Mouse (Mus musculus): ENCODE results near the gene Gif. TPM values are rescaled to one million over a fixed set of nuclear protein-coding genes. Genes with fewer than 3 reads are reported as not detected.
A peak's percentile ranks its signal among the peaks of the same experiment; 100 is the strongest.

Gene Gif
- polyA plus RNA-seq, 1 experiment from 2014 or later, result 4.0 TPM

DNA sequence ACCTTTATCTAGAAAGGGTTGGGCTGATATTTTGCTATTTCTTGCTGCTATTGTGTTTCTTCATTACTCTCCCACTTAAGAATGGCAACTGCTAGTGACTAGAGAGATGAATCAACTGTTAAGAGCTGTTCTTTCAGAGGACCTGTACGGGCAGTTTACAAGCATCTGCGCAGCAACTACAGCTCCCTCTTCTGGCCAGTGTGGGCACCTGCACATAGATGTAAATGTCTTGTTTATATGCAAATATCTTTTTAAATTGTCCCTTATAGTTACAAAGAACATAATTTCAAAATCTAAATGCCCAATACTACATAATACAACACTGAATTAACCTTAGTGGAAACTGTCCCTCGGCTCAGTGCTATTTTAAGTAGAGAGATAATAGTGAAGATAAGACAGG is 20.8 kb downstream of the Gif start:
- Histone ChIP-seq H3K4me2 (no peak overlapping the region), H3K9ac (no peak overlapping the region), H3K4me3 (replicated peaks) (no peak overlapping the region), H3K27me3 (replicated peaks) (no peaks in the 10 kb centered on the region), H3K4me1 (no peaks in the 10 kb centered on the region; the same call in 1 of the 2 replicates), H3K27ac (no peak overlapping the region), H3K9me3 (no peaks in the 10 kb centered on the region), H3K36me3 (no peaks in the 10 kb centered on the region)
- no peak for ATAC-seq (ENCODE audit: insufficient read depth, low FRiP score, low read depth)
- WGBS, result 7% methylated on average over 3 of the region's 3 CpGs

- Histone ChIP-seq H3K4me1 (no peaks in the 10 kb centered on the region; the same call in 1 of the 2 replicates), H3K9me3 (no peaks in the 10 kb centered on the region), H3K27me3 (replicated peaks) (no peaks in the 10 kb centered on the region), H3K36me3 (peaks cover 5% of the 10 kb centered on the region; the same call in 1 of the 2 replicates), H3K4me2 (peak overlapping the region; percentile 76), H3K27ac (no peak overlapping the region), H3K4me3 (replicated peaks) (peak overlapping the region; percentile 64), H3K9ac (no peak overlapping the region)
- 0 out of 2 replicates have a peak, but pooled peaks have one; percentile 5 for ATAC-seq (ENCODE audit: insufficient read depth, low FRiP score, low read depth)
- WGBS, result 86% methylated on average over 5 of the region's 5 CpGs
These were observed 22.0 kb downstream of the Gif start for GRCm38 (mm10) chr19:11769257-11769920.

DNA sequence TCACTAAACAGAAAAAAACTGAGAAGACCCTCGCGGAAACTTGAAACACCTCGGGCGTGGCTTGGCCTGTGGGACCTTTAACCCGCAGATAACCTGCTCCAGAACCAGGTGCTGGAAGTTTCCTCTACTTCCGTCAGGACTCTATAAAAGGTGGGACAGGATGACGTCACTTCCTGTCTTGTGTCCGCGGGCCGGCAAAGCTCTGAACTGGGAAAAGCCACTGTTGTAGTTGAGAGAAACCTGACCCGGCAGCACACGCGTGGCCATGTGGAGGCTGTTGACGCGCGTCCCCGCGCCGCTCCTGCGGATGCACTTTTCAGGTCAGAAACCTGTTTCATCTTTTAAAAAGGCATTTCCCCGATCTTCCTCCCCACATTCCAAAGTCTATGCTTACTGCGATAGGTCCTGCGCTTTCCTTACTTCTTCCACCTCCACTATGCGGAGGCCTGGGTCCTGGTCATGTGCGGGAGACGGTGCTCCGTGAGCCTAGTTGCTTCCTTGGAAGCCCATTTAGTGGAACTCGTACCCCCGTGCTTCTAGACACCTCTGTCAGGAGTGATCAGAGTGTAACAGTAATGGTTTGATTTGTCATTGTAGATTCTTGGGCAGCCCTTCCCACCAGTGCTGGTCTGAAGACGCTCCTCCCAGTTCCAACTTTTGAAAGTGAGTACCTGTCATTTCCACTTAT is 23.0 kb downstream of the Gif start, which contains the start of gene Mrpl16:
Gene Mrpl16, plus strand, starts transcription at position 187 of the 688 bp plus-strand sequence.
- peak within 1 kb of the TSS; percentile 76 for H3K4me2 ChIP-seq
- peak within 1 kb of the TSS; percentile 73; the same call in 1 of the 2 replicates for H3K27ac ChIP-seq
- peaks cover 10% of the 10 kb centered on the region; the same call in 1 of the 2 replicates for H3K36me3 ChIP-seq
- ATAC-seq (ENCODE audit: insufficient read depth, low FRiP score, low read depth), result peak; percentile 92
- H3K9me3 ChIP-seq, result no peaks in the 10 kb centered on the region
- H3K27me3 ChIP-seq (replicated peaks), result no peaks in the 10 kb centered on the region
- peak within 1 kb of the TSS; percentile 49 for H3K9ac ChIP-seq
- H3K4me3 ChIP-seq (replicated peaks), result peak within 1 kb of the TSS; percentile 64
- WGBS, result under 1% methylated on average over 30 of the region's 30 CpGs
- H3K4me1 ChIP-seq, result no peaks in the 10 kb centered on the region; the same call in 1 of the 2 replicates

DNA sequence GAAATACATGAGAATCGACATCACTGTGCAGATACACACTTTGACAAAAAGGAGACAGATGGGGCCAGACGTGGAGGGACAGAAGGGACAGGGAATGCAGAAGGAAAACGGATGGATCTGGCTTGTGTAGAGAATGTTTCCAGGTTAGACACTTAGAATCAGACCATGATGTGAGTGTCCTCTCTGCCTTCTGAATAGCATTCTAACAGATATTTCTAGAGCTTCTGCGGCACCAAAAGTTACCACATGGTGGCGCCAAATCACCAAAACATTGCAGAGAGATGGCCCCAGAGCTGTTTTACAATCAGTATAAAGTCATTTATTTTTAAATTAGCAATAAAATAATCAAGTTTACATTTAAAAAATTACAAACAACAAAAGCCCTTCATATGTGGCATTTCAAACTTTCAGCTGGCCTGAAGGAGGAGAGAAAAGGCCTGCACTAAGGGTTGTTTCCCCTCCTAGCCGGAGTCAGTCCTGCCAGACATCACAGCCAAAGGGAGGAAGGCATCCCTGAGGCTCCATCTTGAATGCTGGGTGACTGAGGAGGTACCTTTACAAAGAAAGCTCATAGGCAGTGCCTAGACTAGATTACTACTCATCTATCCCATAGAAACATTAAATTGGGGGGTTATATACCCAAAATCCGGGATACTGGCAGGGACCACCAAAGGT is 30.0 kb downstream of the Gif start:
- no peaks in the 10 kb centered on the region for H3K9me3 ChIP-seq
- WGBS, result 61% methylated on average over 7 of the region's 7 CpGs
- H3K27ac ChIP-seq, result no peak overlapping the region
- ATAC-seq (ENCODE audit: insufficient read depth, low FRiP score, low read depth), result no peak
- peaks cover 13% of the 10 kb centered on the region; the same call in 1 of the 2 replicates for H3K36me3 ChIP-seq
- H3K4me2 ChIP-seq, result no peak overlapping the region
- no peak overlapping the region for H3K9ac ChIP-seq
- no peaks in the 10 kb centered on the region for H3K4me1 ChIP-seq
- H3K4me3 ChIP-seq (replicated peaks), result no peak overlapping the region
- H3K27me3 ChIP-seq (replicated peaks), result no peaks in the 10 kb centered on the region

DNA sequence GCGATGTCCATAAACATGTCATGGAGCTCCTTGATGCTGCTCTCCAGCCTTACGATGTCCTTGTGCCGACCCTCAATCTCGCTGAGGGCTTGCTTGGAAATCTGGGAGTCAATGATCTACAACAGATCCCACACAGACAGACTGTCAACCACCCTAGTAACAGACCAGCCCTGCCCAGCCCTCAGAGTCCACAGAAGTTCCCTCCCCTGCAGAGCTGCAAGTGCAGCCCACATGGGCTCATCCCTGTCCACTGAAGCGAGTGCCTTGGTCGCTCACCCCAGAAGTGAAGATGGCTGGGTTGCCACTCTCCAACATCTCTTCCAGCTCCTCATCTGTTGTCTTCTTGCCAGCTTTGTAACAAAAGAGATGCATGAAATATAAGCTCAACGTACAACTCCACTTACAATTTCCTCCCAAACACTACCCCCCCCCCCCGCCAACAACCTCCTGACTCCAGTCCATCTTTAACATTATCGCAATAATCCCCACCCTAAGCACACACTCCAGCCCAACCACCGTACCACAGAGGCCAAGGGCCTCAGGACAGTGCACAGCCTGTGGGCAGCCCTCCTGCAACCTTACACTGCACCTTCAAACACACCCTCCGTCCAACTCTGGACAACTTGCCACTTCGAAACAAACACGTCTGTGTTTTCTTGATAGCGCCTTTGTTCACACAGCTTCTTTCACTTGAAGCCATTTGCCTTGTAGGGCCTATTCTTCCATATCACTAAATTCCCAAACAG is 38.2 kb downstream of the Gif start:
- no peaks in the 10 kb centered on the region for H3K27me3 ChIP-seq (replicated peaks)
- WGBS, result 91% methylated on average over 14 of the region's 14 CpGs
- no peaks in the 10 kb centered on the region for H3K4me1 ChIP-seq
- H3K4me2 ChIP-seq, result no peak overlapping the region
- no peak overlapping the region for H3K4me3 ChIP-seq (replicated peaks)
- no peak overlapping the region for H3K27ac ChIP-seq
- no peak for ATAC-seq (ENCODE audit: insufficient read depth, low FRiP score, low read depth)
- H3K9me3 ChIP-seq, result no peaks in the 10 kb centered on the region
- H3K36me3 ChIP-seq, result 0 out of 2 replicates have a peak, but pooled peaks cover 3% of the 10 kb centered on the region
- no peak overlapping the region for H3K9ac ChIP-seq

DNA sequence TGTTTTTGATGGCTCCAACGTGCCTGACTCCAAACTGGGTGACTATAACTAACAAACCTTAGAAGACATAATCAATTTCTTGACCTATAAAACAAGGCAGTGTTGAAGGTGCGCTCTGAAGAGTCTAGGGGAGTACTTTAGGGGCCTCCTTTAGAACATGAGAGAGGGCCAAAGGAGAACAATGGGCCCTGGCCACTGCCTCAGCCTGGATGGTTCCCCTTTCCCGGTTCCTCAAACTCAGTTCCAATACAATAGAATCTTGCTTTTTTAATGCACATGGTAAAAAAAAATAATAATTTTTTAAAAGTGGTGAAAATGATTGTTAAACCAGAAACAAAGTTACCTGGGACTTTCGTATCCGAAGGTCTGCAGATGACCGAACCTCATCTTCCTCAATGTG is 40.5 kb downstream of the Gif start:
- H3K9ac ChIP-seq, result no peak overlapping the region
- no peak overlapping the region for H3K4me2 ChIP-seq
- no peak overlapping the region for H3K27ac ChIP-seq
- H3K9me3 ChIP-seq, result no peaks in the 10 kb centered on the region
- H3K36me3 ChIP-seq, result 0 out of 2 replicates have a peak, but pooled peaks cover 3% of the 10 kb centered on the region
- no peak overlapping the region for H3K4me3 ChIP-seq (replicated peaks)
- WGBS, result 94% methylated on average over 6 of the region's 6 CpGs
- no peaks in the 10 kb centered on the region for H3K27me3 ChIP-seq (replicated peaks)
- H3K4me1 ChIP-seq, result no peaks in the 10 kb centered on the region
- no peak for ATAC-seq (ENCODE audit: insufficient read depth, low FRiP score, low read depth)

DNA sequence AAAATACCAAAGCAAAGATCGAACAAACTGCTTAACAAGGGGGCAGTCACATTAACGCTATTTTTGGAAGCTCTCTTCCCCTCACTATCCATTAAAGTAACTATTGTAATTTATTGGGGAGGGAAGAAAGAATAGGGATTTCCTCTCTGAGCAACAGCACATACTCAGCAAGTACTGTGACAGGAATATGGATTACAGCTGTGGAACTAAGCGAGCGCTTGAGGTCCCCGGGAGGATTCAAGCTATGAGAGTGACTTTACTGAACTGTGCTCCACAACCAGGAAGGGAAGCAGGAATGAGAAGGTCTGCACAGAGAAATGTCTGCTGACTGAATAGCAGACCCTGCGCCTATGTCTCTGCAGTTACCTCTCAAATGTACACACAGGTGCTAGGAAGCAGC is 41.5 kb downstream of the Gif start:
- no peak overlapping the region for H3K4me3 ChIP-seq (replicated peaks)
- H3K4me1 ChIP-seq, result no peaks in the 10 kb centered on the region
- no peak for ATAC-seq (ENCODE audit: insufficient read depth, low FRiP score, low read depth)
- H3K27me3 ChIP-seq (replicated peaks), result no peaks in the 10 kb centered on the region
- no peaks in the 10 kb centered on the region for H3K36me3 ChIP-seq
- H3K27ac ChIP-seq, result no peak overlapping the region
- H3K9ac ChIP-seq, result no peak overlapping the region
- H3K4me2 ChIP-seq, result no peak overlapping the region
- H3K9me3 ChIP-seq, result no peaks in the 10 kb centered on the region
- 67% methylated on average over 6 of the region's 6 CpGs for WGBS

DNA sequence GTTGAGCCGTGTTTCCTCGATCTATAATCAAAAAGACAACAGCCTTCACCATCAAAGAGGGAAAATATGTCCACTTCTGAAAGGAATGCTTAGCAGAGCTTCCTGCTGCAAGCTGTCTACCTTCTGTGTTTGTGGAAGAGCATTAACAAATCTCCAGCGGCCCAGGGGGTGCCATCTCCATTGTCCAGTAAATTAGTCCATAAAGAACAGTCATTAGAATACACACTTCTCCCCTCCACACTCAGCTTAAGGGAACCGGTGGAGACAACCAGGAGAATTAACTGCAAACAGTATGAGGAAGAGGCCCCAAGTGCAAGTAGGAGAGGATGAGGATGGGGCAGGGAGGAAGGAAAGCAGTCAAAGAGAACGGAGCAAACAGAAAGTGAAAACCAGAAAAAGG is 44.5 kb downstream of the Gif start:
- no peak overlapping the region for H3K27ac ChIP-seq
- no peak overlapping the region for H3K4me2 ChIP-seq
- WGBS, result 76% methylated on average over 5 of the region's 5 CpGs
- no peaks in the 10 kb centered on the region for H3K4me1 ChIP-seq
- no peak overlapping the region for H3K9ac ChIP-seq
- H3K4me3 ChIP-seq (replicated peaks), result no peak overlapping the region
- no peaks in the 10 kb centered on the region for H3K36me3 ChIP-seq
- no peaks in the 10 kb centered on the region for H3K9me3 ChIP-seq
- H3K27me3 ChIP-seq (replicated peaks), result no peaks in the 10 kb centered on the region
- no peak for ATAC-seq (ENCODE audit: insufficient read depth, low FRiP score, low read depth)

GRCm38 (mm10) chr19:11793741-11794359 is 46.5 kb downstream of the Gif start:
- WGBS, result 65% methylated on average over 2 of the region's 2 CpGs
- H3K9ac ChIP-seq, result no peak overlapping the region
- no peaks in the 10 kb centered on the region for H3K27me3 ChIP-seq (replicated peaks)
- H3K4me3 ChIP-seq (replicated peaks), result no peak overlapping the region
- H3K36me3 ChIP-seq, result no peaks in the 10 kb centered on the region
- ATAC-seq (ENCODE audit: insufficient read depth, low FRiP score, low read depth), result no peak
- H3K4me1 ChIP-seq, result no peaks in the 10 kb centered on the region
- no peak overlapping the region for H3K4me2 ChIP-seq
- no peak overlapping the region for H3K27ac ChIP-seq
- H3K9me3 ChIP-seq, result no peaks in the 10 kb centered on the region

DNA sequence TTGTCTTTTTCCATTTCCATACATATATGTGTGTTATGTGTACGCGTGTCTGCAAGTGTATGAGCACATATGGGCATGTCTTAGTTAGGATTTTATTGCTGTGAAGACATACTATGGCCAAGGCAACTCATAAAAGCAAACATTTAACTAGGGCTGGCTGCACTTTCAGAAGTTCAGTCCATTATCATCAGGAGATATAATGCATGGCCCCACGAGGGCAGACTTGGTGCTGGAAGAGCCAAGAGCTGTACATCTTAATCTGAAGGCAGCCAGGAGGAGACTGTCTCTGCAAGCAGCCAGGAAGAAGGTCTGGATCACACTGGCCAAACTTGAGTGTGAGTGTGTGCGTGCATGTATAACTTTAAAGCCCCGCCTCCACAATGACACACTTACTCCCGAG is 47.1 kb downstream of the Gif start:
- H3K36me3 ChIP-seq, result no peaks in the 10 kb centered on the region
- ATAC-seq (ENCODE audit: insufficient read depth, low FRiP score, low read depth), result no peak
- H3K27ac ChIP-seq, result no peak overlapping the region
- no peaks in the 10 kb centered on the region for H3K4me1 ChIP-seq
- H3K27me3 ChIP-seq (replicated peaks), result no peaks in the 10 kb centered on the region
- H3K9me3 ChIP-seq, result no peaks in the 10 kb centered on the region
- H3K9ac ChIP-seq, result no peak overlapping the region
- WGBS, result 80% methylated on average over 6 of the region's 6 CpGs
- H3K4me2 ChIP-seq, result no peak overlapping the region
- no peak overlapping the region for H3K4me3 ChIP-seq (replicated peaks)

All from stomach, embryonic 15.5 days (tissue).